Mouse (Mus musculus): ENCODE results near the gene Prss50.

Gene Prss50

DNA sequence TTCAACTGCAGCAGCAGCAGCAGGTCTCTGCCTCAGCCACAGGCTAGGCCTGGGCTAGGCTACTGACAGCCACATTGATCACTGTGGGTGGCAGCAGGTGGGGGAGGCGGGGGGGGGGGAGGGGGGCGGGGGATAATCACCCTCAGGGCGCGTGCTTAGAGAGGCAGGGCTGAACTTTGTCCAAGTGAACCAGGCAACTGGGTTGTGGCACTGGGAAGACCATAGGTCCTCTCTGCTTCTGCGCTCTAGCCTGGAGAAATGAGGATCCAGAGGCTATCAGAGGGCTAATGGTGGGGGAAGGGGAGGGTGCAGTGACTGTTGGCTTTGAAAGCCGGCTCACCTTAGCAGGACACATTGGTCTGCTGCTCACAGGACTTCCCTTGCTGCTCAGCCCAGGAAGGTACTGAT is 17.5 kb downstream of the Prss50 start:
- DNase-seq = peak; percentile 56

DNA sequence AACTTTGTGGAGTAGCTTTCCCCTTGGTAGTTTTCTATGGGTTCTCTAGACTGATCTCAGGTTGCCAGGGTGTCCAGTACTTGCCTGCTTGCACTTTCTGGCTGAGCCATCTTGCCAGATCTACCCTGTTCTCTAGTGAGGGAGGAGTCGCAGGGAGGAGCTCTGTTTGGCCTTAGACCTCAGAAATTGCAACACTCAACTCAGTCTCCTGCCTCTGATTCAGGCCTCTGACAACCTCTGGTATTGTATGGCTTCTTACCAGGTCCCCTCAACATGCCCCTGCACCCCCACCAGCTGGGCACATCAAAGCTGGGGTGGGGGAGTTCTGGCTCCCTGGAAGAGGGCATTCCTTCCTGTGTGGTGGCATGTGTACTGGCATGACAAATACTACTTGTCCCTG is 19.6 kb downstream of the Prss50 start:
- no peak for DNase-seq

DNA sequence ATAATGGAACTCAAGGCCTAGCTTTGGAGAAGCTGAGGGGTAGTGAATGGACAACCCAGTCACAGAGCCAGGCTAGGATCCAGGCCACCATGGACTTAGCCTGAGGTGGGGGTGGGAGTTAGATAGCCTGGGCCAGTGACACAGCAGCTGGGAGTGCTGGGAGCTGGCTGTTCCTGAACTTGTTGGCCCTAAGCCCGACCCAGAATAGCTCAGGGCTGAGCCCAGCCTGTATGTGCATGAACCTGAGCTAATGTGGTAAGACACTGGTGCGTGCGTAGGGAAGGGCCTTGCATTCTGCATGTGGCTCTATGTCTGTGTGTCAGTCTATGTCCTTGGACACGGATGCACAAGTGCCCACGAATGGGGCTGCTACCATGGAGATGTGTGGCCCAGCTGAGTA is 20.1 kb downstream of the Prss50 start:
- DNase-seq = peak; percentile 72

DNA sequence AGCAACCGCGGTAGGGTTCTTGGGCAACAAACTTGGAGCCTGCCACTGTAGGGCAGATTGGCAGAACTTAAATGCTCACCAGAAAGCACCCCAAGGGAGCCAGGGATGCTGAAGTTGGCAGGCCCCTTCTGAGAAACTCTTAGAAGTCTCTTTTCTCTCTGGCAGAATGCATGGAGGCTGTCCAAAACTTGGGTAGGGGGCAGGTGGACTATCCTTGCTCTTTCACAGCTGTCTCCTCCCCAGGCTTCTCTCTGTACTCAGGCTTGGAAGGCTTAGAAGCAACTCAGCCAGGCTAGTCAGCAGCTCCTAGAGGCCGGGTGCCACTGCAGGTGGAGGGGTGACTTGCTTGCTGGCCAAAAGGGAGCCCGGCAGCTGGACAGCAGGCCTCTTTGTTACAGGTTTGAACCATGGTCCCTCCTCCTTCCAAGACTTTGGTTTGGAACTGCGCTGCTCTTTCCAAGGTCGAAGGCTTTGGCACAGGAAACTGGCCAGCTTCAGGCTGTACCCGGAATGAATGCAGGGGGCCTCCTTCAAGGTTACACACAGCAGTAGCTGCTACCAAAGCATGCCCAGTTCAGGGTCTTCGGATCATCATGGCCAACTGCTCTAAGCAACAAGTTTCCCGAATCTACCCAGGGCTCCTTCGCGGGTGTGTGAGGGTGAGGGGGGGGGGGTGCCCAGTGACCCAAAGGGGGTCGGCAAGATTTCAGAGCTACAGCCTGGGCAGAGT is 21.6 kb downstream of the Prss50 start, which contains the start of gene Als2cl:
TSS of gene Als2cl (plus strand) at position 680 of the 730 bp plus-strand sequence.
- peak; percentile 74 for DNase-seq

- DNase-seq = peak; percentile 93
Measured at GRCm38 (mm10) chr9:110879998-110880561, 22.3 kb downstream of the Prss50 start, which contains the start of gene Tmie. Tmie (minus strand) TSS chr9:110880113.

GRCm38 (mm10) chr9:110880772-110881171 is 23.0 kb downstream of the Prss50 start:
- DNase-seq = peak; percentile 58

DNA sequence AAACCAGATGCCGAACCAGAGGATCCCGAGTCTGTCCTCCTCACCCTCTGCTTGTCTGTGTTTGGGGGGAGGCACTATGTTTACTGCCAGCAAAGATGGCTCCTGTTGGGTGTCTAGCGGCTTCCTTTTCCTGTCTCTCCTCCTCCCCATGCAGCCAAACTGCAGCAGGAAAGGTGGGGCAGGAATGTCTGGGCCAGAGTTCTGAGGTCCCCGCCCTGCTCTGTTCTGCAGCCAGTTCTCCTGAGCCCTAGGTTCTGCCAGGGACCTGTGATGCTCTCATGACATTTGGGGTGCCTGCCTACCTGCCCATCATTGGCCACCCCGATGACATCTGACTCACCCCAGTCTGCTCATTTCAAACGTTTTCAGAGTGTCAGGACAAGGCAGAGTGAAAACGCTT is 24.2 kb downstream of the Prss50 start:
- peak; percentile 69 for DNase-seq

GRCm38 (mm10) chr9:110887388-110888303 is 29.9 kb downstream of the Prss50 start:
- DNase-seq = no peak

GRCm38 (mm10) chr9:110888935-110889334 is 31.2 kb downstream of the Prss50 start:
- DNase-seq = no peak

GRCm38 (mm10) chr9:110890026-110890783 is 32.4 kb downstream of the Prss50 start:
- DNase-seq = peak; percentile 63

DNA sequence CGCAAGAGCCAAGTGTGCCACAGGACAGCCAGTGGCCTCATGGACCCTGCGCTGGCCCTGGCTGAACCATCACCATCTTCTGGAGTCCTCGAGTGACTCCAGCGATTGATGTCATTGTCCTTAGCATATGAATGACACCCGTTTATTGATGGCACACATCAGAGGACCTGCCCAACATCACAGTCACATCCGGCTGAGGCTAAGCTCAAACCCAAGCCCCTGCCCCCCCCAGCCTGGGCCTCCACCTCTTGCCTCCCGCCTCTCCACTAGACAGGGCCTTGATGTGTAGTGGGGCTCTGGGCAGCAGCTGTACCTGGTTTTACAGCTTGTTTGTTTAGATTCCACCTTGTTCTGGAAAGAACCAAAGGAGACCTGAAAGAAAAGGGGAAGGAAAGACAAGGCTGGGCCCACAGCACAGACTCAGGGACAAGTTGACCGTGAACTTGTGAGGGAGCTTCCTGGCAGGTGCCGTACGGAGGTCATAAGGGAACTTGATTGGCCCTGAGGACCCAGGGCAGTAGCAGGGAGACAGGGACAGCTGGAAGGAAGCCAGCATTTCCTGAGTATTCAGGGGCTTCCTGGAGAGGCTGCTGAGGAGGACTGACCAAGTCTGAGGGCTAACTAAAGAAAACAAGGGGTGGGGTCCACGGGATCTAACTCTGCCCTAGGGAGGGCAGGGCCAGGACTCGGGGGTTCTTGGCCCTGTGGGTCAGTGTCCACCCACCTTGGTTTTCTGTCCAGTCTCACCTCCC is 33.5 kb downstream of the Prss50 start:
- peak; percentile 68 for DNase-seq

DNA sequence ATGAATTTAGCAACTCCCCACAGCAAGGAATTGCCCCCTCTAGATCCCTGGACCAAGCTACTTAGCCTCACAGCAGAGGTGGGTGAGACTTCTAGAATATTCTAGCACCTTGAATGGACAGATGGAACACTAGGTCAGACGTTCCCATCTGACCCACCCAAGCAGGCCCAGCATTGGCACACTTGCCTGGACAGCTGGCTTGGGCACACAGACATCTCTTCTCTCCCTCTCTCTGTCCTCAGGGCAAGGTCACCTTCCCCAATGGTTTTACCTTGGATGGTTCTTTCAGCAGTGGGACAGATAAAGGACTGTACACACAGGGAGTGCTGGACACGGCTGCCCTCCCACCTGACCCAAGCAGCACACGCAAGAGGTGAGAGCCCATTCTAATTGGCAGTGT is 34.8 kb downstream of the Prss50 start:
- DNase-seq = no peak

DNA sequence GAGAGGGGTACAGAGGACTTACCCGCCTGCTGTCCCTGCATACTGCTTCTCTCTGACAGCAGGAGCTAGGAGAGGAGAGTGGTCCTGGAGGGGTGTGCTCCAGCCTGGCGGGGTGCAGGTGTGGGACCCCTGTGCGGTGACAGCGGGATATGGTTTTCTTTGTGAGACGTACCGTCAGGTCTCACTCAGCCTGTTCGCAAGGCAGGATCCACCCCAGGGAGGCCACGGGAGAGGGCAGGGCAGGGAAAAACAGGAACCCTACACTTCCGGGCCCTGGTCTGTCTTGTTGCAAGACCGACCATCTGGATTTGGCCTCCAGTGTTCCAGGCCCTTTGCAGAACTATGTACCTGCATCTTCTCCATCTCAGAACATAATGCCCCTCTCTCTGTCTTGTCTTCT is 35.7 kb downstream of the Prss50 start:
- DNase-seq = no peak

GRCm38 (mm10) chr9:110895507-110895906 is 37.7 kb downstream of the Prss50 start:
- DNase-seq = no peak

- DNase-seq = no peak
Measured at GRCm38 (mm10) chr9:110895994-110896393, 38.2 kb downstream of the Prss50 start.

GRCm38 (mm10) chr9:110896595-110896994 is 38.8 kb downstream of the Prss50 start:
- DNase-seq = no peak

DNA sequence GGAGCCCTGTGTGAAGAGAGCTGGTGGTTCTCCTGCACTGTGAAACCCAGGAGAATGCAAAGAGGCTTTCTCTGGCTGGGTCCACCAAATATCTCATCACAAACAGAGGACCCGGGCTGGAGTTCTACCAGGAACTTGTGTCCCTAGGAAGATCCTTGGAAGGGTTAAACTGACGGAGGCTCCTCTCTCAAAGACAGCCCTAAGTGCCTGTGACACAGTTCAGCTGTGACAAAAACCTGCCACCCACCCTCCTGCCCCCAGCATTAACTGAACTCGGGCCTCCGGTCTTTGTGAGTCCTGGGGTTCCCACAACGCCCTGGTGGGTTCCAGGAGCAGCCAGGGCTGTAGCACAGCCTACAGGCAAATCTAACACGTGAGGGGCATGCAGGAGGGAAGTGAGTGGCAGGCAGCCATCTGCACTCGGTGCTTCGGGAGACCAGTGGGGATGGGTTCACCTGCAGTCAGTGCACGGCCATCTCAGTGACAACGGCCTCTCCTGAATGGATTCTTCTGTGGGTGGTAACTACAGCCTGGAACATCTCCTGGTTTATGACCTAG is 41.8 kb downstream of the Prss50 start:
- no peak for DNase-seq

DNA sequence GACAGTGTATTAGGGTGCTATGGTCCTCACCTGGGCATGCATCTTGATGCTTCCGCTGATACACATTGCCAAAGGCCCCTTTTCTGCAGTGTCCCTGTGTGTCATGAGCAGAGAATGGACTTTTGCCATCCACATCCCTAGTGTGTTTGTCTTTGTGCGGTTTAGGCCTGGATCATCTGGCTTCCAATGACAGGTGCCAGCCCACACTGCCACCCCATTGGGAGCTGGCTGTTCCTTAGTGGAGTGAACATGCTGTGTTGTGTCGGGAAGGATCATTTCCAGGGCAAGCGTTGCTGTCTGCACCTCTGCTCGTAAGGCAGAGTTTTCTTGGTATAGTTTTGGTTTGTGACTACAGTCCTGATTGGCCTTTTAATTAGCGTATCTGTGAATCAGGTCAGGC is 43.4 kb downstream of the Prss50 start:
- DNase-seq = no peak

DNA sequence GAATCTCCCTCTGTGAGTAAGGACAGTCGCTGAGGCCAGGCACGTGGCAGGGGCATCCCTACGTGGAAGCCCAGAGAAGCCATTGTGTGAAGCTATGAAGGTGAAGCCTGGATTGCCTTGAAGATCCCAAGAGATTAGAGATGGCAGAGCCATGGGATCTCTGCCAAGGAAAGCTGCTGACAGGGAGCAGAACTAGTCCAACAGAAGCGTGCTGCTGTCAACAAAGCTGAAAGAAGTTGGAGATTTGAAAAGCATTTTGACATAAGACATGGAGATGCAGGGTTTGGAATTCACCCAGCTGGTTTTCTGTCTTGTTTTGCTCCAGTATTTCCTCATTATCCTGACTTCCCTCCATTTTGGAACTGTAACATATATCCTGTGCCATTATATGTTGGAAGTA is 44.5 kb downstream of the Prss50 start:
- DNase-seq = no peak

- DNase-seq = no peak
Measured at GRCm38 (mm10) chr9:110907201-110907837, 49.6 kb downstream of the Prss50 start.
